Mouse (Mus musculus): ENCODE measurements around the gene P2ry14. TPM values are rescaled to one million over a fixed set of nuclear protein-coding genes. Genes with fewer than 3 reads are reported as not detected.
A peak's percentile ranks its signal among the peaks of the same experiment; 100 is the strongest.
"Not testable (repeated sequence)": the region's sequence is repeated elsewhere in the genome, so short reads cannot be mapped to it uniquely, and the experiment has no call there.

Gene P2ry14
- polyA plus RNA-seq, 1 experiment from 2014 or later, result 8.9 TPM

DNA sequence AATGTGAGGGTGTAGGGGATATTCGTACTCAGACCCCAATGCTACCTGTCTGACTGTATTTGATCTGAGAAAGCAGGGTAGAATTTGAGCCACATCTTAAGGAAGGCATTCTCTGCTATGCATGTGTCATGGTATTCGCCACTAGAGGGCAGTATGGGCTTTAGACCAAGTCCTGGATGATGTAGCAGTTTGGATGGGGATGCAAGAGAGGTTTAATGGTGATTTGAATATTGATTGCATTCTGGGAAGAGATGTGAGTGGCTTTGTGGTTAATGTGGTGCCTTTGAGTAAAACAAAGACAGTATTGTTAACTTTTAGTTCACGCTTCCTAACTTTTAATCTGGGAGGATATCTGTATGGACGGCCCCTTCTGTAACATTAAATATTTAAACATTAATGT, 74.1 kb downstream of the P2ry14 start:
- peaks cover 6% of the 10 kb centered on the region; the same call in 1 of the 2 replicates for H3K4me1 ChIP-seq (replicated peaks; ENCODE audit: insufficient read depth, low read length)
- H3K9ac ChIP-seq (ENCODE audit: low read depth, low read length), result no peak overlapping the region
- peak; percentile 68 for DNase-seq (ENCODE audit: low spot score)
- TF ChIP-seq CTCF (IDR thresholded peaks at IDR 0.05; ENCODE audit: low read depth), result peak; percentile 77
- H3K4me3 ChIP-seq (replicated peaks; ENCODE audit: low read depth, low read length), result no peak overlapping the region
- 42% methylated on average over 4 of the region's 4 CpGs for WGBS
- H3K9me3 ChIP-seq (replicated peaks; ENCODE audit: low read length), result no peaks in the 10 kb centered on the region
- H3K27me3 ChIP-seq (ENCODE audit: insufficient read depth, low read length), result no peaks in the 10 kb centered on the region
- H3K27ac ChIP-seq, result no peak overlapping the region
- ATAC-seq (replicated peaks; ENCODE audit: low FRiP score, low read depth), result no peak
- no peak overlapping the region for H3K4me2 ChIP-seq (ENCODE audit: low read length)
- no peaks in the 10 kb centered on the region for H3K36me3 ChIP-seq (ENCODE audit: insufficient read depth, low read length)

DNA sequence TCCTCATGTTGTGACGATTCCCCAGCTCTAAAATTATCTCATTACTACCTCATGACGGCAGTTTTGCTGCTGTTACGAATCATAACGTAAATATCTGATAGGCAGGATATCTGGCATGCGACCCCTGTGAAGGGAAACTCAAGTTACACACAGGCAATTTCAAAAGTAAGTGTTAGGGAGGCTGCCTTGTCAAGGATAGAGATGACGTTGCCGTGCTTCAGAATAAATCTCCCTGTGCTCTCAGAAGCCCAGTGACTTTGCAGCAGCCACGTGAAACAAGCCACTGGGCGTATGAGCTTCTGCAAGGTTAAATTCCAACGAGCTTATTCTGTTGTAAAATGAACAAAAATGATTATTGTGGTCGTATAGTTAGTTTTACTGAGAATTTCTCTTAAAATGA, 74.8 kb downstream of the P2ry14 start:
- Histone ChIP-seq H3K27ac (no peak overlapping the region), H3K9ac (ENCODE audit: low read depth, low read length) (no peak overlapping the region), H3K36me3 (ENCODE audit: insufficient read depth, low read length) (no peaks in the 10 kb centered on the region), H3K4me1 (replicated peaks; ENCODE audit: insufficient read depth, low read length) (peaks cover 6% of the 10 kb centered on the region; the same call in 1 of the 2 replicates), H3K9me3 (replicated peaks; ENCODE audit: low read length) (no peaks in the 10 kb centered on the region), H3K27me3 (ENCODE audit: insufficient read depth, low read length) (no peaks in the 10 kb centered on the region), H3K4me2 (ENCODE audit: low read length) (no peak overlapping the region), H3K4me3 (replicated peaks; ENCODE audit: low read depth, low read length) (no peak overlapping the region)
- no peak for TF ChIP-seq CTCF (IDR thresholded peaks at IDR 0.05; ENCODE audit: low read depth)
- ATAC-seq (replicated peaks; ENCODE audit: low FRiP score, low read depth) (no peak), DNase-seq (ENCODE audit: low spot score) (no peak)
- 51% methylated on average over 11 of the region's 11 CpGs for WGBS

DNA sequence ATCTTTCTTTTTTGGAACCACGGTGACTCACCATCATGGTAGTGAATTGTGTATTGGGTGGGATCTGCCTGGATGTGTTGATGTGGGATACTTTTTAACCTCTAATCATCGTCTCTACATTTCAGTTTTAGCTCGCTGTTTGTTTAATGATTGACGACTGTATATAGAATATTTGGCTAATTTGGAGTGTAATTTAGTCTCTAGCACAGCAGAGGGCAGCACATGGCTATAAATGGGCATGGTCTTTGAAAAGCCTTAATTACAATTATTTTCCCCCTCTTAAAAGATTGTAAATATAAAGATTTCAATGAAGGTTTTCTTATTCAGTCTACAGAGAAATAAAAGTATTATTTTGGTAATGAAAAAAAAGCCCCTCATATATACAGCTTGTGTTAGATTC, 76.1 kb downstream of the P2ry14 start:
- no peak overlapping the region for H3K27ac ChIP-seq
- peaks cover 6% of the 10 kb centered on the region; the same call in 1 of the 2 replicates for H3K4me1 ChIP-seq (replicated peaks; ENCODE audit: insufficient read depth, low read length)
- DNase-seq (ENCODE audit: low spot score) (peak; percentile 49), ATAC-seq (replicated peaks; ENCODE audit: low FRiP score, low read depth) (no peak)
- H3K27me3 ChIP-seq (ENCODE audit: insufficient read depth, low read length), result no peaks in the 10 kb centered on the region
- WGBS, result 43% methylated on average over 4 of the region's 4 CpGs
- no peaks in the 10 kb centered on the region for H3K9me3 ChIP-seq (replicated peaks; ENCODE audit: low read length)
- peak; percentile 71 for TF ChIP-seq CTCF (IDR thresholded peaks at IDR 0.05; ENCODE audit: low read depth)
- H3K4me3 ChIP-seq (replicated peaks; ENCODE audit: low read depth, low read length), result no peak overlapping the region
- H3K9ac ChIP-seq (ENCODE audit: low read depth, low read length), result no peak overlapping the region
- H3K36me3 ChIP-seq (ENCODE audit: insufficient read depth, low read length), result no peaks in the 10 kb centered on the region
- no peak overlapping the region for H3K4me2 ChIP-seq (ENCODE audit: low read length)

DNA sequence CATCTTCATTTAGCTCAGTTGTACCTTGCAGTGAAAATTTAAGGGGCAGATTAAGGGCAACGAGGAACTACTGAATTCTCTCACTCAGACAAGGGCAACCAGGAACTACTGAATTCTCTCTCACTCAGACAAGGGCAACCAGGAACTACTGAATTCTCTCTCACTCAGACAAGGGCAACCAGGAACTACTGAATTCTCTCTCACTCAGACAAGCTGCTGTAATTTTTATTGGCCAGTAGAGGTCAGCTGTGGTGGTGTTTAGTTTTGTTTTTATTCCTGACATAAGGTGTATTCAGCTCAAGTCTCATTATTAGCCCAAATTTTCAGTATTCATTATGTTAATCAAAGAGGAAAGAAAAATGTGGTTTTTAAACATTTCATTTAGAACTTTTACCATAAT, 84.3 kb downstream of the P2ry14 start:
- H3K4me3 ChIP-seq (replicated peaks; ENCODE audit: low read depth, low read length); H3K36me3 ChIP-seq (ENCODE audit: insufficient read depth, low read length); H3K27me3 ChIP-seq (ENCODE audit: insufficient read depth, low read length); H3K9ac ChIP-seq (ENCODE audit: low read depth, low read length); H3K4me1 ChIP-seq (replicated peaks; ENCODE audit: insufficient read depth, low read length); H3K4me2 ChIP-seq (ENCODE audit: low read length); H3K27ac ChIP-seq; ATAC-seq (replicated peaks; ENCODE audit: low FRiP score, low read depth); DNase-seq (ENCODE audit: low spot score); H3K9me3 ChIP-seq (replicated peaks; ENCODE audit: low read length): not testable (repeated sequence)
- peak; percentile 43 for TF ChIP-seq CTCF (IDR thresholded peaks at IDR 0.05; ENCODE audit: low read depth)
- 93% methylated on average over 1 of the region's 1 CpGs for WGBS

DNA sequence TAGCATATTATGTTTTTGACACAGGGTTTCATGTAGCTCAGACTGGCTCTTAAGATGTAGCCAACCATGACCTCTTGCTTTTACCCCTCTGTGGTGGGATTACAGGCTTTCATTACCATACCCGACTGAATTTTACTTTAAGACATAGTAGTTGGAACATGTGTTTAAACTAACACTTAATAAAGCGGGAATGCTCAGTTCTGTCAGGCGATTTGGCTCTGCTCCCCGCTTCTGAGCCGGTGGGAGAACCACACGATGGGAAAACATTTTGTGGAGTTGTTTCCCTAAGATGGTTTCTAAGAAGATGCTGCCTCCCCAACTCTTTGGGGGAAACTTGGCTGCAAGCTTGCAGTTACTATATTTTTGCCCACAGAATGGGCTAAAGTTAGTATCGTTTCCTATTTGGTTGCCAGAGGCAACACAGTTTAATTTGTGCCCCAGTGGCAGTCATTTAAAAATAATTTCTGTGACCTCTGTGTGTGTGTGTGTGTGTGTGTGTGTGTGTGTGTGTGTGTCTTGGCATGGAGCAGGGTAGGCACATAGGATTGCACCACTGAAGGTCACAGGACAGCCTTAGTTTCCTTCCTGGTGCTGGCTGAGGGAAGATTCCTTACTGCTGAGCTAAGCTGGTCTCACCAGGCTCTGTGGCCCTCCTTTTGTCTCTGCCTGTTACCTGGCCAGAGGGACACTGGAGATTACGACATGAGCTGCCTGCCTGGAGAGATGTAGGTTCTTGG, 86.7 kb downstream of the P2ry14 start:
- Histone ChIP-seq H3K9ac (ENCODE audit: low read depth, low read length) (no peak overlapping the region), H3K9me3 (replicated peaks; ENCODE audit: low read length) (no peaks in the 10 kb centered on the region), H3K4me2 (ENCODE audit: low read length) (no peak overlapping the region), H3K36me3 (ENCODE audit: insufficient read depth, low read length) (no peaks in the 10 kb centered on the region), H3K27ac (no peak overlapping the region), H3K4me3 (replicated peaks; ENCODE audit: low read depth, low read length) (no peak overlapping the region), H3K4me1 (replicated peaks; ENCODE audit: insufficient read depth, low read length) (no peaks in the 10 kb centered on the region), H3K27me3 (ENCODE audit: insufficient read depth, low read length) (no peaks in the 10 kb centered on the region)
- TF ChIP-seq CTCF (IDR thresholded peaks at IDR 0.05; ENCODE audit: low read depth), result no peak
- WGBS, result 51% methylated on average over 8 of the region's 8 CpGs
- no peak for DNase-seq (ENCODE audit: low spot score)
- ATAC-seq (replicated peaks; ENCODE audit: low FRiP score, low read depth), result no peak

DNA sequence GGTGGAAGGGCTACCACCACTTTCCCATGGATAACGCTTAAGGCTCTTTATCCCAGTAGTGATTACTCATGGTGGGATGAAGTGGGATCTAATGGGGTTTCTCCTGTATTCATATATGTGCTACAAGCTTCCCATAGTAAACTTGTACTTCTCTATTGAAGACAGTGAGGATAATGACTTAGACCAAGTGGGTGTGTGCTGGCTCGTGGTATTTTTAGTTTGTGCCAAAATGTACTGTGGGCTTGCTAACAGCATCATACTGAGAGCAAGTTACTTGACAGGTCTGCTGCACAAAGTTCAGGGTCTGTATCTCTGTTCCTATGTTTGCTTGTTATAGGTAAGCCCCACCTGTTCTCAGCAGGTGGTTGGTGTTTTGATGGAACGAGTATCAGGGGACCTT, 87.5 kb downstream of the P2ry14 start:
- H3K9me3 ChIP-seq (replicated peaks; ENCODE audit: low read length), result no peaks in the 10 kb centered on the region

More for the DNA sequence above, 87.5 kb downstream of the P2ry14 start:
- Histone ChIP-seq H3K4me3 (replicated peaks; ENCODE audit: low read depth, low read length) (no peak overlapping the region), H3K36me3 (ENCODE audit: insufficient read depth, low read length) (no peaks in the 10 kb centered on the region), H3K4me1 (replicated peaks; ENCODE audit: insufficient read depth, low read length) (no peaks in the 10 kb centered on the region), H3K27ac (no peak overlapping the region), H3K4me2 (ENCODE audit: low read length) (no peak overlapping the region), H3K9ac (ENCODE audit: low read depth, low read length) (no peak overlapping the region), H3K27me3 (ENCODE audit: insufficient read depth, low read length) (no peaks in the 10 kb centered on the region)
- 73% methylated on average over 3 of the region's 3 CpGs for WGBS
- ATAC-seq (replicated peaks; ENCODE audit: low FRiP score, low read depth), result no peak
- no peak for TF ChIP-seq CTCF (IDR thresholded peaks at IDR 0.05; ENCODE audit: low read depth)
- no peak for DNase-seq (ENCODE audit: low spot score)

Other genes starting within 250 kb of the P2ry14 start
- gene Med12l, start 147.8 kb downstream of the P2ry14 start, polyA plus RNA-seq (2015; fragmentation: Nextera tagmentation; extraction: Ambion mirVana), result 0.82 and 0.98 TPM in 2 replicates
- 0.20 and 0.27 TPM in 2 replicates for gene Gpr171, start 51.8 kb downstream of the P2ry14 start, polyA plus RNA-seq (2015; fragmentation: Nextera tagmentation; extraction: Ambion mirVana)
- 0.20 and 0.53 TPM in 2 replicates for gene Gpr87, start 41.5 kb upstream of the P2ry14 start, polyA plus RNA-seq (2015; fragmentation: Nextera tagmentation; extraction: Ambion mirVana)
- 0.86 and 0.88 TPM in 2 replicates for gene P2ry13, start 57.3 kb upstream of the P2ry14 start, polyA plus RNA-seq (2015; fragmentation: Nextera tagmentation; extraction: Ambion mirVana)
- gene P2ry12, start 109.3 kb upstream of the P2ry14 start, polyA plus RNA-seq (2015; fragmentation: Nextera tagmentation; extraction: Ambion mirVana), result 1.2 and 1.6 TPM in 2 replicates
- gene Igsf10, start 190.8 kb upstream of the P2ry14 start, polyA plus RNA-seq (2015; fragmentation: Nextera tagmentation; extraction: Ambion mirVana), result 2.3 and 2.5 TPM in 2 replicates